Mouse (Mus musculus) left cerebral cortex, adult 11 months (tissue): ENCODE results near the gene Efna5.

Experiments used
- DNase-seq: peaks from one replicate; pipeline ENCODE4 v3.0.0; 2022; ENCODE audit warnings: low spot score

The Efna5 gene

GRCm38 (mm10) chr17:62655819-62656355 is 225.2 kb downstream of the Efna5 start:
- DNase-seq: peak; percentile 35

DNA sequence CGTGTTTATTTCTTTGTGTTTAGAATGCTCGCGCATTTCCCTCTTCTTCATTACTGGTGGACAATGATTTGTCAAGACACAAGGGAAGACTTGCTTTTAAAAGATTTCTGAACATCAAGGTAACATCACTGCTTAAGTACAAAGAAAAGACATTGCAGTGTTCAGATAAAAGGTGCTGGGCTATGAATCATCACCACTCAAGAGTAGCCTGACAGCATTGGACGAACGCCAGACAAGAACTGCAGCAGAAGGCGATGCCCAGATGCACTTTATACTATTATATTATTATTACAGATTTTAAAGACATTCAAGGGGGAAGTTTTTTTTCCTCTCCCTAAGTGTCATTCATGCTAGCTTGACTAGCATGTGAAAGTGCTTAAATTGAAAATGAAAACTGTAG is 228.7 kb downstream of the Efna5 start:
- DNase-seq: no peak

DNA sequence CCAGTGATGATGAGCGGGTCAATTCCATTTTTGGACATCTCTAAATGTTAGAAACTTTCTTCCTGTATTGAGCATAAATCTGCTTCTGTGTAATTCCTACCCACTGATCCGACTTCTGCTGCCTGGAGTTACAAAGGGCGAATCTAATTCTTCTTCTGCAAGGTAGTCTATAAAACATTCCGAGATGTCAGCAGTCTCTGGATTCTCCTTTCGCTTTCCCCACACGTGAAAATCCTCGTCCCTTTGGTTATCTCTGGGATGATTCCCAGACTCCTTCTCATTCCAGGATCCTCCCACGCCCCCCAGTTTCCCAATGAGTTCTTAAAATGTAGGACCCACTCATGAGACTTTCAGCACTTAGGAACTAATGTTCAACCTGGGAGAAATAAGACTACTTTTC is 229.4 kb downstream of the Efna5 start:
- no peak for DNase-seq

- DNase-seq: no peak
Measured at GRCm38 (mm10) chr17:62649293-62649950, 231.7 kb downstream of the Efna5 start.

GRCm38 (mm10) chr17:62646836-62647235 is 234.3 kb downstream of the Efna5 start:
- DNase-seq: no peak

GRCm38 (mm10) chr17:62642447-62643145 is 238.5 kb downstream of the Efna5 start:
- DNase-seq: no peak

DNA sequence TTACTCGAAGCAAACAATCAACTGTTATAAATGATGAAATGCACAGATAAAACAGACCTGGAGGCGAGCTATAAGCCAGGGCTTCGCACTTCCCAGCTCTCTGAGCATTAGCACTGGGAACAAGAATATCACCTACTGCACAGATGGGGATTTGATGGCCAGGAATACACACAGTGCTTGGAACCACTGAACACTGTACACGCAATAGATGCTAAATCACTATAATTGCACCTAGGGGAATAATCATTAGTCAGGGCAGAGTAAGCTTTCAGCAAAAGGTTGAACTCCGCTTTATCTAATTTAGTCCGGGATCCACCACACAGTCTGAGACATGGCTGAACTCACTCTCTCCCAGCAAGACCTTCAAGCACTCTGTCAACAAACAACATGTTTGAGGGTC is 240.5 kb downstream of the Efna5 start:
- DNase-seq: no peak

DNA sequence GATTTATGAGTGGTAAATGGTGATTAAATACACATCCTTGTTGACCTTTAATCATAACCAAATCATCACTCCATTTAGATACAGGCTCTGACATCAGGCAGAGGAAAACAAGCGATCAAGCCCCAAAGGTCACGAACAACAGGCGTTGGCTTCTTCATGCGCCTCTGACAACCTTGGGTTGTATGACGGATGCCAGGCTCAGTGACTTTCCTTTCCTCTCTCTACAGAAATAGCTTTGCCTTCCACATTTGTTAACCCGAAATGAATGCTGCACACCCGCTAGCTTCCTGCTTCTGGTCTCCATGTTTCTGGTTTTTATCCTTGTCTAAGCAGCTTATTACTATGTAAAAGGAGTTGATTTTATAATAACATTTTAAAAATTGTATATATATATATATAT is 244.2 kb downstream of the Efna5 start:
- DNase-seq: no peak

DNA sequence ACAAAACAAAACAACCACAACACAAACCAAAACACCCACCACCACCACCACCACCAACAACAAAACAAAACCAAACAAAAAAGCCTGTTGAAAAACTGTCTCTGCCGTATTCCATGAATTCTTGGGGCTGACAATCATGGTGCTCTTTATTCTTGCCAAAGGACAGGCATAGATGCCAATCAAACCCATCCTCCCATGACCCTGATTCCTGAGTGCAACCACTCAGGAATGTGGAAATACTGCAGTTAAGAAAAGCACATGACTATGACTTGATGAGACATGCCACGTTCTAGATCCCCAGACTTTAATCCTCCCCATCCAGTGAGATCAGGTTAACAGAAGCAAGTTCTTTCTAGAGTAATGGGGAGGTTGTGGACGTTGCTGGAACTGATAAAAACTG is 246.2 kb downstream of the Efna5 start:
- DNase-seq: no peak

DNA sequence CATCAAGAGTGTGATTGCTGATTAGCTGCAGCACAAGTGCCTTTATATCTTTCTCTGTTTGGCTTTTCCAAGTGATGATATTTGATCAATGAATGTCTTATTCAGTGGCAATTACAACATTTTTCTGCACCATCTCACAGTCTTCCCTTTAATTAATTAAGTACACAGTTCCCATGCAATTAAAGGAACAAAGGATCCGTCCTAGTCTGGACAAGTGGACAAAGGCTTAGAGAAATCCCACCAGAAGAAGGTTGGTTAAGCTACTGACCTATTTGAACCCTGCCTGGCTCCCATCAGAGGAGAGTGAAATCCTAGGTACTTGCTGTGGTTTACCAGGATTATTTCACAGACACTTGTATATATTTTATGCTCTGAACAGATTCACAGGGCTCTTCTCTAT is 252.6 kb downstream of the Efna5 start:
- DNase-seq: no peak

GRCm38 (mm10) chr17:62627508-62627907 is 253.6 kb downstream of the Efna5 start:
- DNase-seq: no peak

DNA sequence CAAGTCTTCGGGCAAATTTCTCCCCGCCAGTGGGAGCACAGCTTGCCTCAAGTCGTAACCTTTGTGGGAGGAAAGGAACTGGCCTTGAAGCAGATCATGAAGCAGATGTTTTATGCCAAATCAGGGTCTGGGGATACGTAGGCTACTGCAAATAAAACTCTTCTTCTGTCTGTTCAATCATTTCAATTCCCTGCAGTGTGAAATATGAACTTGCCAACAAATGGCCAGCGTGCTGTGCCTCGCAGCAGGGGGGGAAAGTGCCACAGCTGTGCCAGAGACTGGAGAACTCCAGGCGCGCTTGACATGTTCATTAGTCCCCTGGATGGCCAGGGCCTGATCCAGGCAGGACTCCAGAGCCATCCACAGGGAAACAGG is 255.5 kb downstream of the Efna5 start:
- DNase-seq: no peak

- no peak for DNase-seq
Measured at GRCm38 (mm10) chr17:62624804-62625645, 256.1 kb downstream of the Efna5 start.

DNA sequence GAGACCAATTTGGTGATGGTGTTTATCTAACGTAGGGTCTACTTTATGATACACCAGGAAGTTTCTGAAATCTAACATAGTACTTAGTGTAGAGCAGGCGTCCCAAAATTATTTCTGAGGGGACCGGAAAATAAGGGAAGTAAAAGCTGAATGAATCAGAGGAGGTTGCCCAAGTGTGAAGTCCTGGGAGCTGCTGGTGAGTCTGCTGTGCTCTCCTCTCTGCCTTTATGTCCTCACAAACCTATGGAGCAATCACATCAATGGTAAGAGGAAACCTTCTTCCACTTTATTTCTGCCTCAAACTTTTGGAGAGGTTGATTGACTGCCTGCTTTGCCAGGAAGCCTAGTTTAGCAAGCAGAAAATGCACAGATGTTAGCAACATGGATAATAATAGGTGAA is 257.9 kb downstream of the Efna5 start:
- no peak for DNase-seq

- DNase-seq: no peak
Measured at GRCm38 (mm10) chr17:62622481-62622880, 258.6 kb downstream of the Efna5 start.

DNA sequence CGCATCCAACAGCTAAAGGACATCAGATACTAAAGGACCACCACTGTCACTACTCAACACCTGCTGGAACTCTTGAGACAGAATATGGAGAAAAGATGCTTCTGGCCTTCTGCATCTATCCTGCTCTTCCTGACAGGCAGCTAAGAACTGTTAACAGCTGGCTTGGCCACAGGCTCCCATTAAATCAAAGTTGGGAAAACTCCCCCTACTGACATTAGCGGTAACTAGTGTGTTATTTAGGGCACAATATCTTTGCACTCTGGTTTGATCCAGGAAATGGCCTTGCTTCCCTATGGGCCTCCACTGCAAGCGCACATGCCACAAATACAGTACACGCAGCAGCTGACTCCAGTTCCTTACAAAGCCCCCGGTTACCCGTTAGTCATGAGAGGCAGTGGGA is 266.0 kb downstream of the Efna5 start:
- DNase-seq: no peak

DNA sequence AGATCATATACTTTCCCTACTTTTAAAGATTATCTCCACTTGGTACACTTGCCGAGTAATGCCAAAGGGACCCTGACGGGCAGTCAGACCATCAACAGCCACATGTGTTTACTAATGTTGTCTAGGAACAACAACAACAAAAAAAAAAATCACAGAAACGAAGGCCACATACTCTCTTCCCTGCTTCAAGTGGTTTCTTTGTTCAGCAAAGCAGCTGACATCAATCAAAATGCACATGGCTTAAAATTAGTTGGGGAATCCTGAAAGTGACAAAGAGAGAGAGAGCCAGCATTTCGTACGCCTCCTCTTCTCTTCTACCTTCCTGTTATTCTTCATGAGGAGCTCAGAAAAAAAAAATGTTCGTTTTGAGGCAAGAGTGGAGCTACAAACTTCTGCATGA is 266.4 kb downstream of the Efna5 start:
- DNase-seq: no peak

- no peak for DNase-seq
Measured at GRCm38 (mm10) chr17:62614237-62614636, 266.9 kb downstream of the Efna5 start.

GRCm38 (mm10) chr17:62613232-62613631 is 267.9 kb downstream of the Efna5 start:
- DNase-seq: no peak

- DNase-seq: no peak
Measured at GRCm38 (mm10) chr17:62608145-62608544, 273.0 kb downstream of the Efna5 start.

GRCm38 (mm10) chr17:62607304-62607914 is 273.7 kb downstream of the Efna5 start:
- no peak for DNase-seq

GRCm38 (mm10) chr17:62606681-62607080 is 274.4 kb downstream of the Efna5 start:
- DNase-seq: no peak
